Mouse (Mus musculus) cerebellum, adult 2 months (tissue): ENCODE measurements around the gene Gpr183.

Experiments used
- CTCF ChIP-seq: fragments of 200-500 bp; IDR thresholded peaks from 2 replicates; pipeline ENCODE4 v1.5.1; 2011; ENCODE audit warnings: low read depth, mild to moderate bottlenecking, control low read depth, low read length, moderate library complexity, borderline replicate concordance; ENCODE audit not compliant: insufficient read depth
- POLR2A ChIP-seq: fragments of 200-500 bp; IDR thresholded peaks from 2 replicates; pipeline ENCODE4 v1.6.1; 2011; ENCODE audit warnings: low read length, control low read depth, borderline replicate concordance; ENCODE audit not compliant: insufficient read depth

DNA sequence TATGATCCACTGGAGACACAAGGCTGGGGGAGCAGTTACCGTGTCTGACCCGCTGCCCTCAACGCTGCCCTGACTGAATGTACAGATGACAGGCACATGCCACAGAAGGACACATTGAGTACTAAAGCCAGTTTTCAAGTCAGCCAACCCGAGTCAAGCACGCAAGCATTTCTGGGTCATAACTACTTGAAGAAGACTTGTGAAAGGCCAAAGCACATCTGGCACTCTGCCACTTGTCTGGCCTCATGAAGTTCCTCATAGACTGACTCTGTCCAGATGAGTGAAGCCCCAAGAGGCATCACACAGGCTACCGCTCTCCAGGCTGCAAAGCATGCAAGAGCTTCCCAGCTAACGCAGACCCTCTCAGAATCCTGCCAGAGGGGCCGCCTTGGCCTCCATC, 31.8 kb upstream of the Gpr183 start:
- TF ChIP-seq CTCF (no peak), POLR2A (no peak)
